Mouse (Mus musculus): ENCODE results near the gene Prkce. TPM values are rescaled to one million over a fixed set of nuclear protein-coding genes. Genes with fewer than 3 reads are reported as not detected.

Gene Prkce
- polyA plus RNA-seq, 1 experiment from 2014 or later = 1.9 TPM

GRCm38 (mm10) chr17:86497302-86497701 lies 329.7 kb downstream of the Prkce start:
- no peak overlapping the region for H3K4me2 ChIP-seq
- no peaks in the 10 kb centered on the region for H3K36me3 ChIP-seq
- H3K9me3 ChIP-seq (replicated peaks) = no peaks in the 10 kb centered on the region
- WGBS (ENCODE audit: insufficient replicate concordance) = 64% methylated on average over 4 of the region's 4 CpGs
- no peak overlapping the region for H3K9ac ChIP-seq
- H3K4me3 ChIP-seq = no peak overlapping the region
- H3K27ac ChIP-seq = no peak overlapping the region
- peaks cover 26% of the 10 kb centered on the region for H3K4me1 ChIP-seq
- H3K27me3 ChIP-seq (replicated peaks) = 0 out of 2 replicates have a peak, but pooled peaks cover 4% of the 10 kb centered on the region
- ATAC-seq = no peak

DNA sequence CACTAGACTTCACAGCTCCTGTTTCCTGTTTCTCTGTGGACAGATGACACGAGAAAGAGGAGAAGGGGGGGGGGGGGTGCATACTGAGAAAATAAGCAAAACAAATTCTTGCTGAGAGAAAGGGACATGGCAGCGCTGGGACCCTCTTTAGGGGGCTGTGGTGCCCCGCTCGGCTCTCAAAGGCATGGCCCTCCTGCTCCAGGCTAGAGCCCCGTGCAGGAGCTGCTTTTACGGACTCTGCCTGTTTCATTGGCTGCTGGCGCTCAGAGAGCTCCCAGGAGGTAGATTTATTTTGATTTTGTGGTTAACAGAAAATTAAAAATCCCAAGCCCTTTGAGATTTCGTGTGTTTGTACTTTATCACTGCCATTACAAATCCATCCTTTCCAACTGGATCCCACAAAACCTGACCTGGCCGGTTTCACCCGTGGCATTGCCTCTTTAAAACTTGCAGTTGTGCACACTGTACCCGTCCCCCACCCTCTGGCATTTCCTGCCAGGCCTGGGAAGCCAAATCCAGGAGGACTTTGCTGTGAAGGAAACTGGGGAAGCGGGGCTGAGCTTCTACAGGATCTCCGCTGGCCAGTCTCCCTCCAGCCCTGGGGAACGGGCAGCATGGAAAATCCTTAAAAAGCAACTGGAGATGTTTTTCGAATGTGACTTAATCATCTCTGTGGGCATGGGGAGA lies 331.9 kb downstream of the Prkce start:
- Histone ChIP-seq H3K27ac (no peak overlapping the region), H3K4me1 (peaks cover 5% of the 10 kb centered on the region), H3K36me3 (no peaks in the 10 kb centered on the region), H3K4me2 (no peak overlapping the region), H3K27me3 (replicated peaks) (0 out of 2 replicates have a peak, but pooled peaks cover 4% of the 10 kb centered on the region), H3K9me3 (replicated peaks) (no peaks in the 10 kb centered on the region), H3K9ac (no peak overlapping the region), H3K4me3 (no peak overlapping the region)
- no peak for ATAC-seq
- 54% methylated on average over 15 of the region's 15 CpGs for WGBS (ENCODE audit: insufficient replicate concordance)

GRCm38 (mm10) chr17:86501393-86501792 lies 333.8 kb downstream of the Prkce start:
- Histone ChIP-seq H3K27me3 (replicated peaks) (0 out of 2 replicates have a peak, but pooled peaks cover 4% of the 10 kb centered on the region), H3K9me3 (replicated peaks) (no peaks in the 10 kb centered on the region), H3K27ac (no peak overlapping the region), H3K36me3 (no peaks in the 10 kb centered on the region), H3K4me2 (no peak overlapping the region), H3K9ac (no peak overlapping the region), H3K4me3 (no peak overlapping the region), H3K4me1 (no peaks in the 10 kb centered on the region)
- ATAC-seq = no peak
- WGBS (ENCODE audit: insufficient replicate concordance) = 79% methylated on average over 4 of the region's 4 CpGs

- no peak overlapping the region for H3K4me3 ChIP-seq
- no peak for ATAC-seq
- H3K27me3 ChIP-seq (replicated peaks) = 0 out of 2 replicates have a peak, but pooled peaks cover 4% of the 10 kb centered on the region
- H3K9me3 ChIP-seq (replicated peaks) = no peaks in the 10 kb centered on the region
- 78% methylated on average over 9 of the region's 9 CpGs for WGBS (ENCODE audit: insufficient replicate concordance)
- no peaks in the 10 kb centered on the region for H3K36me3 ChIP-seq
- H3K4me1 ChIP-seq = no peaks in the 10 kb centered on the region
- no peak overlapping the region for H3K4me2 ChIP-seq
- H3K27ac ChIP-seq = no peak overlapping the region
- H3K9ac ChIP-seq = no peak overlapping the region
Measured at GRCm38 (mm10) chr17:86503208-86503897, 335.8 kb downstream of the Prkce start.

GRCm38 (mm10) chr17:86505183-86505631 lies 337.6 kb downstream of the Prkce start, which contains the start of gene Gm10309:
TSS of gene Gm10309 (minus strand) at chr17:86505232.
- no peak within 1 kb of the TSS for H3K27ac ChIP-seq
- no peaks in the 10 kb centered on the region for H3K4me1 ChIP-seq
- no peak within 1 kb of the TSS for H3K9ac ChIP-seq
- ATAC-seq = no peak
- no peaks in the 10 kb centered on the region for H3K9me3 ChIP-seq (replicated peaks)
- no peak within 1 kb of the TSS for H3K4me3 ChIP-seq
- no peaks in the 10 kb centered on the region for H3K36me3 ChIP-seq
- no peak within 1 kb of the TSS for H3K4me2 ChIP-seq
- no peaks in the 10 kb centered on the region for H3K27me3 ChIP-seq (replicated peaks)
- 82% methylated on average over 8 of the region's 8 CpGs for WGBS (ENCODE audit: insufficient replicate concordance)

GRCm38 (mm10) chr17:86506881-86507280 lies 339.3 kb downstream of the Prkce start:
- H3K4me1 ChIP-seq = no peaks in the 10 kb centered on the region
- H3K9me3 ChIP-seq (replicated peaks) = no peaks in the 10 kb centered on the region
- ATAC-seq = no peak
- no peak overlapping the region for H3K9ac ChIP-seq
- H3K4me3 ChIP-seq = no peak overlapping the region
- H3K36me3 ChIP-seq = no peaks in the 10 kb centered on the region
- no peaks in the 10 kb centered on the region for H3K27me3 ChIP-seq (replicated peaks)
- H3K4me2 ChIP-seq = no peak overlapping the region
- H3K27ac ChIP-seq = no peak overlapping the region
- WGBS (ENCODE audit: insufficient replicate concordance) = 38% methylated on average over 5 of the region's 5 CpGs

- no peaks in the 10 kb centered on the region for H3K9me3 ChIP-seq (replicated peaks)
- no peak overlapping the region for H3K27ac ChIP-seq
- 48% methylated on average over 19 of the region's 19 CpGs for WGBS (ENCODE audit: insufficient replicate concordance)
- H3K4me1 ChIP-seq = no peaks in the 10 kb centered on the region
- no peak overlapping the region for H3K4me3 ChIP-seq
- H3K9ac ChIP-seq = no peak overlapping the region
- no peak for ATAC-seq
- H3K36me3 ChIP-seq = no peaks in the 10 kb centered on the region
- H3K4me2 ChIP-seq = no peak overlapping the region
- H3K27me3 ChIP-seq (replicated peaks) = no peaks in the 10 kb centered on the region
Measured at GRCm38 (mm10) chr17:86507342-86508211, 340.0 kb downstream of the Prkce start.

DNA sequence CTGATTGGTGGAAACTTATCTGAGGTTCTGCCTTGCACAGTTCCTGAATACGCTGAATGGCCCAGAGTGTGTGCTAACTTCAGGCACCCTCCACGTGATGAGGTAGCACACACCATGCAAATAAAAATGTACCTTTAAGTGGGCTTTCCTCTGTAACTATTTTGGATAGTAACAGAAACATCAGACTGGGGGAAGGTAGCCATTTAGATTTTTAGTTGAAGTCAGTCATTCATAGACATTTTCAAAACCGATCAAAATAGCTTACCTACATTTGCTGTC lies 340.6 kb downstream of the Prkce start:
- Histone ChIP-seq H3K27me3 (replicated peaks) (no peaks in the 10 kb centered on the region), H3K27ac (no peak overlapping the region), H3K4me2 (no peak overlapping the region), H3K4me1 (no peaks in the 10 kb centered on the region), H3K9ac (no peak overlapping the region), H3K9me3 (replicated peaks) (no peaks in the 10 kb centered on the region), H3K4me3 (no peak overlapping the region), H3K36me3 (no peaks in the 10 kb centered on the region)
- WGBS (ENCODE audit: insufficient replicate concordance) = 70% methylated on average over 3 of the region's 3 CpGs
- no peak for ATAC-seq

DNA sequence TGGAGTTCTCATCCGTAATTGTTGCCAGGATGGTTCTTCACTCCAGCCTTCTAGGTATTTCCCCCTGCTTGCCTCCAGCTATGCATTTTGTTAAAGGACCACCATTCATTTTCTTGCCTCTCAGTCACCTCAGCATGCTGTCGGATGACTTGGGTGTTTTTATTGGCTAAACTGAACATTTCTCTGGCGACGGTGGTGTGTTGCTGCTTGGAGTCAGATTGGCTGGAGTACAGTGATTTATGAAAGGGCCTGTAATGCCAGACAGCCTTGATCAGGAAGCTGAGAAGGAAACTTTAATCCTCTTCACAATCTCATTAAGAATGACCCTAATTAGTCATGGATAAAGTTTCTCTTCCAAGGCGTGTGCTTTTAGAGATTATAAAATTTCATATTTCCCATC lies 342.3 kb downstream of the Prkce start:
- no peaks in the 10 kb centered on the region for H3K4me1 ChIP-seq
- 78% methylated on average over 5 of the region's 5 CpGs for WGBS (ENCODE audit: insufficient replicate concordance)
- no peak overlapping the region for H3K27ac ChIP-seq
- ATAC-seq = no peak
- H3K9ac ChIP-seq = no peak overlapping the region
- H3K9me3 ChIP-seq (replicated peaks) = no peaks in the 10 kb centered on the region
- H3K4me2 ChIP-seq = no peak overlapping the region
- no peaks in the 10 kb centered on the region for H3K36me3 ChIP-seq
- no peak overlapping the region for H3K4me3 ChIP-seq
- no peaks in the 10 kb centered on the region for H3K27me3 ChIP-seq (replicated peaks)

- Histone ChIP-seq H3K4me1 (no peaks in the 10 kb centered on the region), H3K27ac (no peak overlapping the region), H3K27me3 (replicated peaks) (no peaks in the 10 kb centered on the region), H3K9me3 (replicated peaks) (no peaks in the 10 kb centered on the region), H3K36me3 (no peaks in the 10 kb centered on the region), H3K4me3 (no peak overlapping the region), H3K4me2 (no peak overlapping the region), H3K9ac (no peak overlapping the region)
- 71% methylated on average over 13 of the region's 13 CpGs for WGBS (ENCODE audit: insufficient replicate concordance)
- ATAC-seq = no peak
Measured at GRCm38 (mm10) chr17:86514974-86515620, 347.5 kb downstream of the Prkce start.

DNA sequence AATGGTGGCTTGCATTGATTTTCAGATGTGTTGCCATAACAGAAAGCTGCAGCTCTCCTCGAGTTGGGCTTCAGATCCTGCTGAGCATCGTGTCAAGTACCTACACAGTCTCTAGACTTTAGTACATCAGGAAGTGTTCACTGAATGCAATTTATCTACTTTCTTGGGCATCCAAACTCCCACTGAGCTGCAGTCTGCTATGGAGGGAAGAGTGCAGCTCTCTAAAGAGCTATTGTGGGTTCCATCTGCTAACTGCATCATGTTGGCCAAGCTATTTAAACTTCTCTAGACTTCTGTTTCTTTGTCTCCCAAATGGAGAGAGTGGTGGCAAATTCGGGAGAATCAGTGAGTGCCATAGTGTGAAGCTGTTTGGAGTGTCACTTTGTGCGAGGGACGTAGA lies 349.0 kb downstream of the Prkce start:
- Histone ChIP-seq H3K4me1 (no peaks in the 10 kb centered on the region), H3K9ac (no peak overlapping the region), H3K27ac (no peak overlapping the region), H3K4me3 (no peak overlapping the region), H3K9me3 (replicated peaks) (no peaks in the 10 kb centered on the region), H3K36me3 (no peaks in the 10 kb centered on the region), H3K4me2 (no peak overlapping the region), H3K27me3 (replicated peaks) (no peaks in the 10 kb centered on the region)
- no peak for ATAC-seq
- WGBS (ENCODE audit: insufficient replicate concordance) = 64% methylated on average over 5 of the region's 5 CpGs

All from liver, embryonic 12.5 days (tissue).